Mouse (Mus musculus): Measurements from ENCODE around the gene Pla2g1b. TPM values are rescaled to one million over a fixed set of nuclear protein-coding genes. Genes with fewer than 3 reads are reported as not detected.
"Not testable (repeated sequence)": the region's sequence is repeated elsewhere in the genome, so short reads cannot be mapped to it uniquely, and the experiment has no call there.

Gene Pla2g1b
- polyA plus RNA-seq, 1 experiment from 2014 or later, result not detected

GRCm38 (mm10) chr5:115434853-115435754 lies 31.0 kb upstream of the Pla2g1b start:
- Histone ChIP-seq H3K36me3 (peaks cover 16% of the 10 kb centered on the region), H3K9ac (no peak overlapping the region), H3K27me3 (no peaks in the 10 kb centered on the region), H3K4me1 (peaks cover 66% of the 10 kb centered on the region), H3K27ac (no peak overlapping the region; the same call in 1 of the 2 replicates), H3K4me3 (no peak overlapping the region), H3K4me2 (0 out of 2 replicates have a peak overlapping the region, but pooled peaks have one; percentile 64), H3K9me3 (no peaks in the 10 kb centered on the region)
- 40% methylated on average over 15 of the region's 15 CpGs for WGBS
- no peak for ATAC-seq (ENCODE audit: insufficient number of reproducible peaks, low FRiP score, low TSS enrichment, low read depth)

GRCm38 (mm10) chr5:115435755-115436379 lies 30.2 kb upstream of the Pla2g1b start:
- 20% methylated on average over 8 of the region's 8 CpGs for WGBS
- no peak; the same call in 1 of the 2 replicates for ATAC-seq (ENCODE audit: insufficient number of reproducible peaks, low FRiP score, low TSS enrichment, low read depth)

DNA sequence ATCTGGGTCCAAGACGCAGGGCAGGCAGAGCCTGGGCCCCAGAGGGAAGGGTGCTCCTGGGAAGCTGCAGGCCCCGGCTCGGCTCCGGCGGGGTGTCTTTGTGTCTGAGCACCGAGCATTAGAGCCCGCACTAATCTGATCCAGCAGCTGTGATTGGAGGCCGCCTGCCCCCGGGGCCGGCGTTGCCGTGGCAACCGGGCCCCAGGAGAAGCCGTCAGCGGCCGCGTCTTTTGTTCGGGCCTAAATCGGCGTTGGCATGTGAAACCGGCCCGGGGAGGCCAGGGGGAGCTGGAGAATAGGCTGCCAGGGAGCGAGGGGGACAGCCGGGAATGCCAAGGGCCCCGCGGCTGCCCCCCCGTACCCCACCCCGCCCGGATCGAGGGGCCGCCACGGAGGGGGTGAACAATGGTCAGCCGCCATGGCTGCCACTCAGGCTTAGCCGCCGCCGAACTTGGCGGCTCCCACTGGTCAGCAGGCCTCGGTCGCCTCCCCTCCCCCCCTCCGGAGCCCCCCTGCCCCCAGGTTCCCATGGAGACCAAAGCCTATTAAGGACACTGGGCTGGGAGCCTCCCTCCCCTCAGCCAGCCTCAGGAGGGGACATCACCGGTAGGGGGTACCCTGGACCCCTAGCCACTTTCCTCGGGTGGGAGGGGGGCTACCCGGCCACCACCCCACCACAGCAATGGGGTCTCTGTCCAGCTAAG lies 29.5 kb upstream of the Pla2g1b start:
- H3K9ac ChIP-seq, result peak overlapping the region; percentile 44
- no peaks in the 10 kb centered on the region for H3K27me3 ChIP-seq
- peak overlapping the region; percentile 64 for H3K4me2 ChIP-seq
- ATAC-seq (ENCODE audit: insufficient number of reproducible peaks, low FRiP score, low TSS enrichment, low read depth), result peak; percentile 50
- H3K27ac ChIP-seq, result peak overlapping the region; percentile 84
- H3K9me3 ChIP-seq, result no peaks in the 10 kb centered on the region
- 1% methylated on average over 38 of the region's 43 CpGs for WGBS
- H3K4me3 ChIP-seq, result peak overlapping the region; percentile 36
- H3K36me3 ChIP-seq, result peaks cover 17% of the 10 kb centered on the region
- H3K4me1 ChIP-seq, result peaks cover 54% of the 10 kb centered on the region

More at GRCm38 (mm10) chr5:115435755-115436379, 30.2 kb upstream of the Pla2g1b start:
- Histone ChIP-seq H3K4me2 (peak overlapping the region; percentile 64), H3K27me3 (no peaks in the 10 kb centered on the region), H3K9me3 (no peaks in the 10 kb centered on the region), H3K9ac (peak overlapping the region; percentile 44), H3K4me1 (peaks cover 59% of the 10 kb centered on the region), H3K4me3 (peak overlapping the region; percentile 36), H3K27ac (peak overlapping the region; percentile 84), H3K36me3 (peaks cover 17% of the 10 kb centered on the region)

DNA sequence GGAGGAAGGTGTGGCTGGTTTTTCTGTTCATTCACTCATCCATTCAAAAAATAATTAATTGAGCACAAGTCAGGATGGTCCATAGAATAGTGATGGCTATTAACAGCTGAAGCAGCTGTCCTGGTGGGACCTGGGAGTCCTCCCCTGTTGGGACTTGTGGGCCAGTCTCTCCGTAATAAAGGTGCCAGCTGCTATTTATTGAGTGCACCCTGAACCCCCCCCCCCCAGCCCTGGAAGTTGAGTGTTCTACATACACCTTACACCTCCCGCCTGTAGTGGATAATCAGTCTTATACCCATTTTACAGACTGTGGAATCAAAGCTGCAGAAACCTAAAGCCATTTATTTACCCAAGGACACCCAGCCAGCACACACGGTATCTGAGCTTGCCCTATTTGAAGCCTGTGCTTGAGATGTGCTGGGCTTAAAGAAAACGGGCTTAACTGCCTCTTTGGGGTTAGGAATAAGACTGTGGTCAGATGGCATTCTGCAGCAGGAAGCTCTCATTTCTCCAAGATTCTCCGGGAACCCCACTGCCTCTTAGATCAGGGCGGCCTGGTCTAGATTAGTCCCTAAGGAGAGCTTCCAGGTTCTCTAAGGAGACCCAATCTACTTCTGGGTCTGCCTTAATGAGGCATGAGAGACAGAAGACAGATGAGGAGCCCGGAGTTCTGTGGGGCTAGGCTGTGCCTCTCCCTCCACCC lies 28.7 kb upstream of the Pla2g1b start:
- Histone ChIP-seq H3K36me3 (peaks cover 22% of the 10 kb centered on the region), H3K9ac (no peak overlapping the region), H3K4me3 (no peak overlapping the region), H3K4me2 (no peak overlapping the region), H3K27me3 (no peaks in the 10 kb centered on the region), H3K27ac (peak overlapping the region; percentile 11; the same call in 1 of the 2 replicates), H3K9me3 (no peaks in the 10 kb centered on the region), H3K4me1 (peaks cover 50% of the 10 kb centered on the region)
- no peak for ATAC-seq (ENCODE audit: insufficient number of reproducible peaks, low FRiP score, low TSS enrichment, low read depth)
- WGBS, result 44% methylated on average over 7 of the region's 7 CpGs

GRCm38 (mm10) chr5:115437945-115438315 lies 28.1 kb upstream of the Pla2g1b start:
- H3K27ac ChIP-seq, result 0 out of 2 replicates have a peak overlapping the region, but pooled peaks have one; percentile 11
- no peak overlapping the region for H3K4me3 ChIP-seq
- H3K4me2 ChIP-seq, result no peak overlapping the region
- H3K9ac ChIP-seq, result no peak overlapping the region
- peaks cover 24% of the 10 kb centered on the region for H3K36me3 ChIP-seq
- no peaks in the 10 kb centered on the region for H3K9me3 ChIP-seq
- no peaks in the 10 kb centered on the region for H3K27me3 ChIP-seq
- no peak for ATAC-seq (ENCODE audit: insufficient number of reproducible peaks, low FRiP score, low TSS enrichment, low read depth)
- peaks cover 50% of the 10 kb centered on the region for H3K4me1 ChIP-seq
- WGBS, result 8% methylated on average over 2 of the region's 2 CpGs

DNA sequence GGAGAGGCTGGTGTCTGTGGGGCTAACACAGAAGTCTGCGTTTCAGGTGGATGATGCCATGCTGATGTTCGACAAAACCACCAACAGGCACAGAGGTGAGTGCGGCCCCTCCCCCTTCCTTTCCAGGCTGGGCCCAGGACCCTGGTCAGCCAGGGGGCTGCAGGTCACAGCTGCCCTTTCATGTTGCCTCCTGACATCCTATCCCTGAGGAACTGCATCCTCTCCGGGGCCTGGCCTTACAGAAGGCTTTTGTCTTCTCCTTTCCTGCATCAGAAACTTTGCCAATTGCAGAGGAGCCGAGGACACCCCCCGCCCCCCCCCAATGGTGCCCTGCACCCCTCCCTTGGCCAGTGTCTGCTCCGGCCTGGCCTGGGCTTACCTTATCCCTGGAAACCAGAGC lies 27.4 kb upstream of the Pla2g1b start:
- H3K27me3 ChIP-seq, result no peaks in the 10 kb centered on the region
- ATAC-seq (ENCODE audit: insufficient number of reproducible peaks, low FRiP score, low TSS enrichment, low read depth), result no peak
- H3K9me3 ChIP-seq, result no peaks in the 10 kb centered on the region
- H3K27ac ChIP-seq, result no peak overlapping the region
- no peak overlapping the region for H3K9ac ChIP-seq
- peaks cover 29% of the 10 kb centered on the region for H3K36me3 ChIP-seq
- WGBS, result 32% methylated on average over 6 of the region's 7 CpGs
- no peak overlapping the region for H3K4me3 ChIP-seq
- H3K4me2 ChIP-seq, result no peak overlapping the region
- peaks cover 50% of the 10 kb centered on the region for H3K4me1 ChIP-seq

DNA sequence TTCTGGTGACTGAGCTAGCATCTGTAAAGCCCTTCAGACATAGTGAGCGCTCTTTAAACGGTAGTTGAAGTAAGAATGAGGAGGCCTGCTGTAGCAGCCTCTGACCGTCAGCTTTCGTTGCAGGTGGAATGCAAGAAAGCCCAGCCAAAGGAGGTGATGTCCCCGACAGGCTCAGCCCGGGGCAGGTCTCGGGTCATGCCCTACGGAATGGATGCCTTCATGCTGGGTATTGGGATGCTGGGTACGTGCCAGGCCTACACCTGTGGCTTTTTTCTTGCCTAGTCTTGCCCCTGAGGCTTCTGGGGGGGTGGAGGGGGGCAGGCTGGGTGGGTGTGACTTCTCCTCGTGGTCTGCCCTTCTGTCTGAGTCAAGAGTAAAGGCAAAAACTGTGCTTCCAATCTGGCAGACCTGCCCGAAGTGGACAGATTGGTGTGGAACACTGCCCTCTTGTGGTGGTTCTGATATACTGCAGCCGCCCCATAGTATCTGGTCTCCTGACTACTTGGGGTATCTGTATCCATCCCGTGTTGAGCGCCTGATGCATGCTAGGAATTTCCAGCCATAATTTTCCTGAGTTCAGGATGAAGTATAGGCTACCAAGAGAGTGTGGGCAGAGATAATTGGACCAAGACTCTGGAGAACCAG lies 24.7 kb upstream of the Pla2g1b start:
- ATAC-seq (ENCODE audit: insufficient number of reproducible peaks, low FRiP score, low TSS enrichment, low read depth), result no peak
- Histone ChIP-seq H3K4me3 (no peak overlapping the region), H3K9ac (no peak overlapping the region), H3K36me3 (peaks cover 54% of the 10 kb centered on the region), H3K9me3 (no peaks in the 10 kb centered on the region), H3K4me2 (no peak overlapping the region), H3K27ac (no peak overlapping the region), H3K27me3 (no peaks in the 10 kb centered on the region), H3K4me1 (peaks cover 26% of the 10 kb centered on the region)
- 35% methylated on average over 14 of the region's 14 CpGs for WGBS

GRCm38 (mm10) chr5:115442663-115443062 lies 23.4 kb upstream of the Pla2g1b start:
- not testable (repeated sequence) for H3K27me3 ChIP-seq; H3K4me3 ChIP-seq; H3K27ac ChIP-seq; H3K9ac ChIP-seq; ATAC-seq (ENCODE audit: insufficient number of reproducible peaks, low FRiP score, low TSS enrichment, low read depth); H3K4me2 ChIP-seq; H3K9me3 ChIP-seq
- Histone ChIP-seq H3K4me1 (peaks cover 13% of the 10 kb centered on the region), H3K36me3 (peaks cover 67% of the 10 kb centered on the region)
- WGBS, result 85% methylated on average over 5 of the region's 5 CpGs

DNA sequence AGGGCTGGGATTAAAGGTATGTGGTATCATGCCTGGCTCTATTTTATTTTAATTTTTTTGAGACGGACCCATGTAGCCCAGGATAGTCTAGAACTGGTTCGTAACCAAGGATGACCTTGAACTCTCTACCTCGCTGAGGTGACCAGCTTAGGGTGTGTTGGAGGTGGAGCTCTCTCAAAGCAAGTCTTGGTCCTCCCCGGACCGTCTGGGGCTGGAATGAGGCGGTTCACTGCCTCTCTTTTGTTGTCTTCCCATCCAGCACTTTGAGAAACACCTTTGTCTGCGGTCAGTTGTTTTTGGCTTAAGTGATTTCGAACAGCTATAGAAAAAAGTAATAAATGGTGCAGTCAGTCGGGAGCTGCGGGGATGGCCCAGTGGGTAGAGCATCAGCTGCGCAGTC lies 21.9 kb upstream of the Pla2g1b start:
- Histone ChIP-seq H3K27ac (no peak overlapping the region), H3K36me3 (peaks cover 67% of the 10 kb centered on the region), H3K4me1 (peaks cover 3% of the 10 kb centered on the region; the same call in 1 of the 2 replicates), H3K4me3 (no peak overlapping the region), H3K9ac (no peak overlapping the region), H3K27me3 (no peaks in the 10 kb centered on the region), H3K9me3 (no peaks in the 10 kb centered on the region), H3K4me2 (no peak overlapping the region)
- no peak for ATAC-seq (ENCODE audit: insufficient number of reproducible peaks, low FRiP score, low TSS enrichment, low read depth)
- 91% methylated on average over 11 of the region's 11 CpGs for WGBS

DNA sequence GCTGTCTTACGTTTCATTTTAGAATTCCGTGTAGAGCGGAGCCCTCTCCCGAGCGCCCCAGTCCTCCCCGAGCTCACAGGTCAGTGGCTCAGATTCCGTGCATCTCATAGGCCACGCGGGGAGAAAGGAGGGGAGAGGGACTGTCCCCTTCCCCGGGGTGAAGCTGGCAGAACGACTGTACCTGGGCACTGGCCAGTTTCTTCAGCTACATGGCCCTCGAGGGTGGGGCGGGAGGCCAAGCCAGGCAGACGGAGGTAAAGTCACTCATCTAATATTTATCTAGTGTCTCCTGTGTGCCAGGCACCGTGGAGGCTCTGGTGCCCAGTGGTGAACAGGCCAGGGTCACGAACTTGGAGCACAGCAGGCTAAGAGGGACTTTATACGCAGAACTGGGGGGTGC lies 19.0 kb upstream of the Pla2g1b start:
- Histone ChIP-seq H3K4me1 (no peaks in the 10 kb centered on the region), H3K9me3 (no peaks in the 10 kb centered on the region), H3K36me3 (peaks cover 82% of the 10 kb centered on the region), H3K27ac (no peak overlapping the region), H3K4me3 (no peak overlapping the region), H3K9ac (no peak overlapping the region), H3K27me3 (no peaks in the 10 kb centered on the region), H3K4me2 (no peak overlapping the region)
- ATAC-seq (ENCODE audit: insufficient number of reproducible peaks, low FRiP score, low TSS enrichment, low read depth), result no peak
- 89% methylated on average over 17 of the region's 17 CpGs for WGBS

DNA sequence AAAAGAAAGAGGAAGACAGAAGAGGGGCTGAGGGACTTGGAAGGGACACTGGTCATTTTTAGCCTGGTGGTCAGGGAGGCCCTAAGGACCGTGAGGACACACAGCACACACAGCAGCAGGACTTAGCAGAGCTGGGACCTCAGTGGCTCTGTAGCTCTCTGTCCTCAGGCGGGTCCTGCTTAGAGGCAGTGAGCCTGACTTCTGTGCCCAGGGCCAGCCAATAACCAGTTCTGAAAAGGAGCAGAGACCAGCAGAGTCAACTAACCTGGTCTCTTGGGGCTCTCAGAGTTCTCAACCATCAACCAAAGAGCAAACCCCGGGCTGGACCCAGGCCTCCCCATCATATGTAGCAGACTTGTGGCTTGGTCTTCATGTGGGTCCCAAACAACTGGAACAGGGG lies 16.8 kb upstream of the Pla2g1b start:
- WGBS, result 92% methylated on average over 3 of the region's 3 CpGs

More for the DNA sequence above, 16.8 kb upstream of the Pla2g1b start:
- no peak for ATAC-seq (ENCODE audit: insufficient number of reproducible peaks, low FRiP score, low TSS enrichment, low read depth)
- Histone ChIP-seq H3K27me3 (no peaks in the 10 kb centered on the region), H3K4me2 (no peak overlapping the region), H3K9ac (no peak overlapping the region), H3K9me3 (no peaks in the 10 kb centered on the region), H3K36me3 (peaks cover 70% of the 10 kb centered on the region), H3K4me1 (no peaks in the 10 kb centered on the region), H3K4me3 (no peak overlapping the region), H3K27ac (no peak overlapping the region)

All from limb, embryonic 15.5 days (tissue).